ENCODE assay signal across 21 mouse cellular contexts in the genomic region with DNA sequence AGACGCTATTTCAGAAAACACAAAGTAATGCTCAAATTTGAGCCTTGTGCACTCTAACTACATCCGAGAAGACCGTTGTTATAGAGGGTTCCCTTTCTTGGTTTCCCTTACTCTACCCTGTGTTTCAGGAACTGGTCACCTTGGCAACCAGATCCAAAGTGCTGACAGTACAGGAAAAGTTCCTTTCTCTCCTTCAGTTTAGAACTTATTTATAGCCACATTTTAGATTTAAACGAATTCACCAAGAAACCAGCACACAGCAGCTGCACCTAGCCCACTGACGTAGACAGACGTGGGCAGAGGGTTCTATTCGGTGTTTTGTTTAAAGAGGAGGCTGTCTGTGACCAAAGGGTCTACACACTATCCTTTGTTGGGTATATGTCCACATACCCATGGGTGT. TPM values are rescaled to one million over a fixed set of nuclear protein-coding genes. Genes with fewer than 3 reads are reported as not detected.
DNase-seq lines count a peak whose midpoint lies in the region; ATAC-seq and TF ChIP-seq lines count a peak whose summit lies in the region.
"Had no signal": no experiment of that assay in that cellular context is flagged by ENCODE, and none has a peak within 500 bp of the region (broad histone marks: within the 10 kb centered on the region; RNA-seq: fewer than 3 reads in every experiment).

No protein-coding gene starts in this region.

- WGBS in olfactory bulb, adult 2 months, result 37% methylated on average over 7 of the region's 7 CpGs

- ATAC-seq in granulocyte monocyte progenitor cell, adult 5-6 weeks (replicated peaks; ENCODE audit: poor library complexity, severe bottlenecking), result peak; percentile 77
- ATAC-seq: midbrain, embryonic 16.5 days had no signal

- no peak overlapping the region for H3K4me3 ChIP-seq in olfactory bulb, adult 2 months (ENCODE audit: insufficient read depth, low read depth, low read length)
- H3K4me3 ChIP-seq: embryonic facial prominence, embryonic 12.5 days; heart, embryonic 15.5 days; neural tube, embryonic 13.5 days had no signal

- TF ChIP-seq CTCF in olfactory bulb, adult 2 months (IDR thresholded peaks at IDR 0.05; ENCODE audit: insufficient read depth, low read depth, low read length), result no peak

- TF ChIP-seq POLR2A in olfactory bulb, adult 2 months (IDR thresholded peaks at IDR 0.05; ENCODE audit: insufficient read depth, low read depth, low read length), result no peak

- DNase-seq in heart, adult 9 months (ENCODE audit: low spot score in 2 of 2), result peak; percentile 15 to 22
- DNase-seq in heart, postnatal 4 days, result no peak
- DNase-seq in brain, adult 2 months (ENCODE audit: low read depth, low spot score), result peak; percentile 84
- no peak for DNase-seq in lung, postnatal 10 days
- DNase-seq in thymus, postnatal 4 days, result no peak
- DNase-seq: adrenal gland, postnatal 10 days; B cell, adult 2 months; cerebellum, postnatal 14 days; kidney, adult 18-20 months; kidney, postnatal 25 days; lung, postnatal 4 days had no signal

- H3K27ac ChIP-seq in olfactory bulb, adult 2 months (ENCODE audit: insufficient read depth, low read depth, low read length), result peak overlapping the region; percentile 29; the same call in 1 of the 2 replicates
- H3K27ac ChIP-seq: embryonic facial prominence, embryonic 12.5 days; heart, embryonic 15.5 days; hindbrain, embryonic 14.5 days; neural tube, embryonic 13.5 days had no signal

- H3K4me1 ChIP-seq in olfactory bulb, adult 2 months (ENCODE audit: control insufficient read depth, insufficient read depth, low read length), result peaks cover 7% of the 10 kb centered on the region; the same call in 1 of the 2 replicates
- H3K4me1 ChIP-seq: embryonic facial prominence, embryonic 12.5 days; neural tube, embryonic 13.5 days had no signal

RNA-seq across cellular contexts. Expression of a gene that starts 46.0 kb away (rescaled TPM):
- 10 to 100 TPM; 10.4 to 21.3 TPM for total RNA-seq in heart, postnatal 4 days (2021)
- total RNA-seq in granulocyte monocyte progenitor cell, adult 5-6 weeks (2014; fragmentation: Nextera tagmentation), result not detected in 2 replicates
- not detected in 2 replicates for total RNA-seq in granulocyte monocyte progenitor cell, adult 5-6 weeks (2017)
- polyA plus RNA-seq in olfactory bulb, adult 2 months (2012; ENCODE audit: insufficient read depth, insufficient read length, low replicate concordance, missing spikeins), result not detected in 2 replicates
- total RNA-seq: gastrocnemius, adult 8-10 months had no signal
- polyA plus RNA-seq: embryonic facial prominence, embryonic 12.5 days; heart, embryonic 15.5 days; limb, embryonic 11.5 days; liver, embryonic 16.5 days had no signal

Comparison
In these comparisons a context has a peak if more than half of its experiments do, and no peak if none do; other contexts are left out.
1. DNase-seq: peak in heart, adult 9 months (2 of 2) and brain, adult 2 months (single experiment); none in heart, postnatal 4 days (single experiment), lung, postnatal 10 days (single experiment) and thymus, postnatal 4 days (single experiment).
2. RNA of a gene that starts 46.0 kb away (total RNA-seq): 10.4 to 21.3 TPM in heart, postnatal 4 days; not detected in granulocyte monocyte progenitor cell, adult 5-6 weeks; every median in the first group is over 10 times any median in the second.